ENCODE assay signal across 25 mouse cellular contexts in the genomic region with DNA sequence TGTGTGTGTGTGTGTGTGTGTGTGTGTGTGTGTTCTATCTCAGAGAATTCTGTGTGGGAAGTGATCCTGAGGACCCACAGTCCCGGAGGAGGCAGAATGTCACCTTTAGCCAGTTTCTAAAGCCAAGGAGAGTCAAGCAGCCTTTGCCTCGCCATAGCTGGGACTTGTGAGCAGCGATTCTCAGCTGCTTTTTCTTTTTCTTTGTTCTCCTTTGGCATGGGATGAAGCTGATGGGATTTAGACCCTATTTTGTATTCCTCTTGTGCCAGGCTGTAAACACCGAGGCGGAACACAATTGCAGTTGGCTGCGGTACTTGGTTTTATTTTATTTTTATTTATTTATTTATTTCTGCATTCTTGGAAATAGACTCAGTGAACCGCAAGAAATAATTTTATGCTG. TPM values are rescaled to one million over a fixed set of nuclear protein-coding genes. Genes with fewer than 3 reads are reported as not detected.
DNase-seq lines count a peak whose midpoint lies in the region; ATAC-seq and TF ChIP-seq lines count a peak whose summit lies in the region.
"Had no signal": no experiment of that assay in that cellular context is flagged by ENCODE, and none has a peak within 500 bp of the region (broad histone marks: within the 10 kb centered on the region; RNA-seq: fewer than 3 reads in every experiment).

No protein-coding gene starts in this region.

- 69% methylated on average over 7 of the region's 7 CpGs for WGBS in midbrain, embryonic 11.5 days
- WGBS in midbrain, postnatal 0 days: 31% methylated on average over 7 of the region's 7 CpGs

- no peak overlapping the region for H3K4me3 ChIP-seq in midbrain, embryonic 11.5 days (ENCODE audit: low read depth, low read length)
- H3K4me3 ChIP-seq in midbrain, postnatal 0 days (ENCODE audit: low read depth, low read length): no peak overlapping the region
- H3K4me3 ChIP-seq: embryonic facial prominence, embryonic 15.5 days; gastrocnemius, adult 2 months; heart, embryonic 10.5 days; liver, embryonic 13.5 days; neural tube, embryonic 12.5 days had no signal

- no peak for ATAC-seq in midbrain, embryonic 11.5 days (ENCODE audit: low FRiP score)
- no peak; the same call in 1 of the 2 replicates for ATAC-seq in midbrain, postnatal 0 days (ENCODE audit: low FRiP score)
- ATAC-seq in granulocyte monocyte progenitor cell, adult 5-6 weeks (replicated peaks; ENCODE audit: poor library complexity, severe bottlenecking): no peak
- ATAC-seq: intestine, embryonic 16.5 days; Patski had no signal

- H3K9me3 ChIP-seq in midbrain, embryonic 11.5 days (ENCODE audit: control insufficient read depth, low read length): no peaks in the 10 kb centered on the region
- no peaks in the 10 kb centered on the region for H3K9me3 ChIP-seq in midbrain, postnatal 0 days (ENCODE audit: low read length)
- H3K9me3 ChIP-seq: embryonic facial prominence, embryonic 15.5 days; heart, embryonic 10.5 days; liver, embryonic 13.5 days; neural tube, embryonic 12.5 days had no signal

- peak; percentile 31 for DNase-seq in heart, adult 11 months
- no peak for DNase-seq in heart, postnatal 36 days
- peak; percentile 37 for DNase-seq in Muller cell, postnatal 12 days (ENCODE audit: inconsistent ontology term)
- DNase-seq in midbrain, embryonic 11.5 days (ENCODE audit: low spot score, missing footprints): peak; percentile 68
- peak; percentile 31 for DNase-seq in midbrain, postnatal 0 days (ENCODE audit: low spot score)
- no peak for DNase-seq in layer of hippocampus, adult 9-10 months (ENCODE audit: low spot score)
- DNase-seq: adrenal gland, postnatal 36 days; cerebellum, adult 11 months; cerebellum, adult 9-11 months; gastrocnemius, adult 2 months; liver, embryonic 13.5 days; lung, adult 2 months; lung, postnatal 14 days; thymus, adult 18-20 months; thymus, postnatal 36 days had no signal

- no peak overlapping the region for H3K9ac ChIP-seq in midbrain, embryonic 11.5 days (ENCODE audit: low read length)
- H3K9ac ChIP-seq in midbrain, postnatal 0 days (replicated peaks; ENCODE audit: low read length, poor library complexity, severe bottlenecking): no peak overlapping the region
- H3K9ac ChIP-seq: embryonic facial prominence, embryonic 15.5 days; liver, embryonic 13.5 days; neural tube, embryonic 12.5 days had no signal

- no peak overlapping the region for H3K27ac ChIP-seq in midbrain, embryonic 11.5 days (ENCODE audit: low read depth, low read length)
- no peak overlapping the region for H3K27ac ChIP-seq in midbrain, postnatal 0 days (ENCODE audit: low read depth, low read length)
- H3K27ac ChIP-seq: embryonic facial prominence, embryonic 15.5 days; gastrocnemius, adult 2 months; heart, embryonic 10.5 days; liver, embryonic 13.5 days; neural tube, embryonic 12.5 days had no signal

- no peaks in the 10 kb centered on the region for H3K4me1 ChIP-seq in midbrain, embryonic 11.5 days (ENCODE audit: control insufficient read depth, insufficient read depth, low read length)
- H3K4me1 ChIP-seq in midbrain, postnatal 0 days (ENCODE audit: insufficient read depth, low read length): no peaks in the 10 kb centered on the region
- H3K4me1 ChIP-seq: embryonic facial prominence, embryonic 15.5 days; neural tube, embryonic 12.5 days had no signal

- intact Hi-C loops in heart, postnatal 36 days (cut with DNase I): no loop called here

- H3K27me3 ChIP-seq in midbrain, embryonic 11.5 days (ENCODE audit: control insufficient read depth, insufficient read depth, low read length): no peaks in the 10 kb centered on the region
- no peaks in the 10 kb centered on the region for H3K27me3 ChIP-seq in midbrain, postnatal 0 days (ENCODE audit: insufficient read depth, low read length)
- H3K27me3 ChIP-seq: embryonic facial prominence, embryonic 15.5 days; liver, embryonic 13.5 days; neural tube, embryonic 12.5 days; Patski had no signal

- TF ChIP-seq CTCF in midbrain, postnatal 0 days (IDR thresholded peaks at IDR 0.05): no peak

- no peak overlapping the region for H3K4me2 ChIP-seq in midbrain, embryonic 11.5 days
- H3K4me2 ChIP-seq in midbrain, postnatal 0 days (ENCODE audit: low read depth, low read length, poor library complexity, severe bottlenecking): no peak overlapping the region
- H3K4me2 ChIP-seq: embryonic facial prominence, embryonic 15.5 days; liver, embryonic 13.5 days; neural tube, embryonic 12.5 days had no signal

- H3K36me3 ChIP-seq in midbrain, embryonic 11.5 days (ENCODE audit: control insufficient read depth, insufficient read depth, low read length): no peaks in the 10 kb centered on the region
- H3K36me3 ChIP-seq in midbrain, postnatal 0 days (ENCODE audit: insufficient read depth, low read length): no peaks in the 10 kb centered on the region
- H3K36me3 ChIP-seq: embryonic facial prominence, embryonic 15.5 days; heart, embryonic 10.5 days; liver, embryonic 13.5 days; neural tube, embryonic 12.5 days had no signal

RNA-seq across cellular contexts. Expression of gene Ndufb4, which starts 25.2 kb away (rescaled TPM):
- 100 to 1,000 TPM; 164 to 183 TPM for total RNA-seq in heart, postnatal 36 days (2021)
- polyA plus RNA-seq in midbrain, embryonic 11.5 days (2014; fragmentation: Nextera tagmentation; extraction: Ambion mirVana): 65.1 and 66.0 TPM in 2 replicates
- total RNA-seq in midbrain, postnatal 0 days (2014; rRNA removed): 32.3 and 39.6 TPM in 2 replicates
- 86.9 and 90.7 TPM in 2 replicates for polyA plus RNA-seq in midbrain, postnatal 0 days (2015; fragmentation: Nextera tagmentation; extraction: Ambion mirVana)
- 61.7 and 68.5 TPM in 2 replicates for total RNA-seq in granulocyte monocyte progenitor cell, adult 5-6 weeks (2014; fragmentation: Nextera tagmentation)
- 17.2 and 18.8 TPM in 2 replicates for total RNA-seq in granulocyte monocyte progenitor cell, adult 5-6 weeks (2017)

RNA-seq across cellular contexts. Expression of gene Hgd, which starts 49.1 kb away (rescaled TPM):
- under 1 TPM in 1 of 2 experiments, not detected in 1; 0.27 TPM for total RNA-seq in heart, postnatal 36 days (2021)
- polyA plus RNA-seq in midbrain, embryonic 11.5 days (2014; fragmentation: Nextera tagmentation; extraction: Ambion mirVana): 0.29 and 0.39 TPM in 2 replicates
- 0.27 TPM in 1 of 2 replicates, not detected in the other for total RNA-seq in midbrain, postnatal 0 days (2014; rRNA removed)
- 0.32 and 0.43 TPM in 2 replicates for polyA plus RNA-seq in midbrain, postnatal 0 days (2015; fragmentation: Nextera tagmentation; extraction: Ambion mirVana)
- not detected in 2 replicates for total RNA-seq in granulocyte monocyte progenitor cell, adult 5-6 weeks (2014; fragmentation: Nextera tagmentation)
- total RNA-seq in granulocyte monocyte progenitor cell, adult 5-6 weeks (2017): not detected in 2 replicates
- total RNA-seq: common myeloid progenitor, adult 5-6 weeks; gastrocnemius, adult 2 months; hematopoietic stem cell, adult 5-6 weeks; left cerebral cortex, postnatal 36 days; megakaryocyte progenitor cell, adult 5-6 weeks had no signal
- polyA plus RNA-seq: embryonic facial prominence, embryonic 15.5 days; neural tube, embryonic 12.5 days had no signal

Comparison
In these comparisons a context has a peak if more than half of its experiments do, and no peak if none do; other contexts are left out.
1. DNase-seq: peak in heart, adult 11 months (single experiment), Muller cell, postnatal 12 days (single experiment), midbrain, embryonic 11.5 days (single experiment) and midbrain, postnatal 0 days (single experiment); none in heart, postnatal 36 days (0 of 2) and layer of hippocampus, adult 9-10 months (single experiment).